Mouse (Mus musculus) embryo, embryonic 9.5 days (tissue): ENCODE results near the gene Tubgcp4.

Experiments used
- DNase-seq: peaks from one replicate; pipeline ENCODE4 v3.0.0-alpha.2; 2017; ENCODE audit errors: extremely low spot score

The Tubgcp4 gene

DNA sequence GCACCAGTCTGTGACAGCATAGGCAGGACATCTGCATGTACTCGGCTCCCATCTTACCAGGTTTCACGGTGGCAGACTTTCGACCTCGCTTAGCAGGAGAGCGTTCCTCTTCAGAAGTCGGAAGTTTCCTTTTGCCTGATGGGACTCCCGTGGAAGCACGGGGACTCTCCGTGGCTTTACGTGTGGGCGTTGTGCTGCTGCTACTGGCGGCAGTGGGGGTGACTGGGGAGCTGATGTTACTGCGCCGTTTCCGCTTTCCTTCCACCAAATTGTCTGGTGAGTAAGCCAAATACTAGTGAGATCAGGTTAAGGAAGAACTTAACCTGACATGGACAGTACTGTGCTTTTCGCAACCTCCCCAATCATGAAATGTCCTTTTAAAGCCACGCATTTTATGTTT, 33.8 kb downstream of the Tubgcp4 start:
- no peak for DNase-seq

DNA sequence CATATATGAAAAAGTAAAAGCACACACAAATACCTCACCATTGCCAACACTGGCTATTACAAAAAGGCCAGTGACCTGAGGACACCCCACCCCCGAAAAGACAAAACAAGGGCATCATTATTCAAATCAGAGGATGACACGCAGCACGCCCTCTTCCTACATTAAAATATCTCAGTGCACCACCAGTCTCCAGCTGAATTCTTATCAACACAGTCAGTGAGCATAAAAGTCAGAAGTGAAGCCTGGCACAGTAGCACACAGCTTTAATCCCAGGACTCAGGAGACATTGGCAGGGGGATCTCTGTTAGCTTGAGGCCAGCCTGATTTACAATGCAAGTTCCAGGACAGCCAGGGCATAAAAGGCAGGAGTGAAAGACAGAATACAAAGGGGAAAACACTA, 36.1 kb downstream of the Tubgcp4 start:
- DNase-seq = no peak

DNA sequence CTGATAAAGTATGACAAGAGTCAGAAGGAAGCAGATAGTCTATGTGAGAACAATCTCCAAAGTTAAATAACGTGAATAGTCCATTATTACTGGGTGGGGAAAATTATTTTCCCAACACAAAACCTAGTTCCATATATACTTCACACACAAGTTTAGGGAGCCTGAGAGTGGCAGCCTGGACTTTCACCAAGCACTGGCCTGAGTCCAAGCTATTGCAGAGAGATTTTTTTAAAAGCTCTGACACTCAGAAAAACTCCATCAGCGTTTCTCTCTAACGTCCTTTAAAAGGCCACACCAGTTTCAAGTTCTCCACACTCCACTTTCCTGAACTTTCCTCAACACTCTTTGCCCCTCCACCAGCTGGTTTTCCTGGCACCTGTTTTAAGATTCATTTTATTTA, 44.0 kb downstream of the Tubgcp4 start:
- DNase-seq = no peak

DNA sequence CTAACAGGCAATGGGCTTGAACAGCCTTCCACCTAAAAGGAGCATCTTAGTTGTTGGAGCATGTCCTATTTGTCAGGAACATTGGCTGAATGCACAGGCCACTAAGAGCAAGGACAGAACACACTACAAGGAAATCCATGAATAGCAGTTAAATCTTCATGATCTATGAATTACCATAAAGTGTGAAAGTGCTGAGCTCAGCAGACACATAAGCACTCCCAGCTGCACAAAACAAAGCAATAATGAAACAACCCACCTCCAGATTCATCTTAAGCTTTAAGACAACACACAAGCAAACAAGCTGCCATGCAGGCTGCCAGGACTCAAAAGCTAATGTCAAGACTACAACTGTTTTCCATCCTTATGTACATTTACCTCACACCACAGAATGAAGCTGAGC, 48.7 kb downstream of the Tubgcp4 start:
- DNase-seq = no peak

DNA sequence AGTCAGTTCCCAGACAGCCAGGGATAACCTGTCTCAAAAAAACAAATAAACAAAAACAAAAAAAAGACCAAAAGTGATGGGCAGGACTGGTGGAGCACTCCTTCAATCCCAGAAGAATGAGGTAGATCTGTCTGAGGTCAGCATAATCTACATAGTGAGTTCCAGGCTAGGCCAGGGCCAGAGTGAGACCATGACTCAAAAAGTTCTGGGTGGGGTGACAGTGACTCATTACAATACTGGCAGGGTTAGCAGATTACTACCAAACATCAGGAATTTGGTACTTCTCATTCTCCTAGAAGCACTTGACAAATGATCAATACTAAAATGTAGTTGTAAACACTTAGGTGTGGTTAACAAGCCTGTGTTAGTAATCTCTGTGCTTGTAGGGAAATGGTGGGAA, 49.5 kb downstream of the Tubgcp4 start:
- DNase-seq = no peak

DNA sequence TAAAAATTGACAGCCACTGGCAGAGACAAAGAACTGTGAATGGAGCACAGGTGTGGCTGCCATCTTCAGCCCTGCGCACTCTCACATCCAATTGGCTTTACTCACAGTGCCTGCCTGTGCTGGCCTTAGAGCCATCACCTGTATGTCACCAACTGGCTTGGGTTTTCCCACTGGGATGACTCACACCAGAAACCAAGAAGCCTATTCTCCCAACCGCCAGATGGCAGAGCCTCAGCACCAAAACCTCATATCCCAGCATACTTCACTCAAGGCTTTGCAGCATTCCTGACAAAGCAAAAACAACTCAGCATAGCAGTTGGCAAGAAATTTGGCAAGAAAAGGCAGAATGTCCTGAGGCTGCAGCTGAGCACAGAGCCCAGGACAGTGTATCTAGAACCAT, 52.6 kb downstream of the Tubgcp4 start:
- DNase-seq = no peak

DNA sequence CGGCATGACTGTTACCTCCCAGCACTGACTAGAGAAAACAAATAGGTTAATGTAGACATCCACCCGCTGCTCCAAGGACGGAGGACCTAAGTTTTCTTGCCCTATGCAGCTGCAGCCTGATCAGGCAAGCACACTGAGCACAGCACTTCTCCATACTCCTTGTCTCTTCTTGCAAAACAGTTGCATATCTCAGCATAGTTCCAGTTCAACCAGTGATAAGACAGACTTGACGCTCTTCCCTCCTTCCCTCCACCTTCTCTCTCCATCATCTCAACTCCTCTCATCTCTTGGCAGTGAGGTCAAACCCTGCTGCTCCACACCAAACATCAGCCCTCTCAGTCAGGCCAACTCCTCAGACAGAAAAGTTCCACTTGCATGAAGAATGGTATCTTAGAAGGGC, 57.7 kb downstream of the Tubgcp4 start:
- DNase-seq = no peak

DNA sequence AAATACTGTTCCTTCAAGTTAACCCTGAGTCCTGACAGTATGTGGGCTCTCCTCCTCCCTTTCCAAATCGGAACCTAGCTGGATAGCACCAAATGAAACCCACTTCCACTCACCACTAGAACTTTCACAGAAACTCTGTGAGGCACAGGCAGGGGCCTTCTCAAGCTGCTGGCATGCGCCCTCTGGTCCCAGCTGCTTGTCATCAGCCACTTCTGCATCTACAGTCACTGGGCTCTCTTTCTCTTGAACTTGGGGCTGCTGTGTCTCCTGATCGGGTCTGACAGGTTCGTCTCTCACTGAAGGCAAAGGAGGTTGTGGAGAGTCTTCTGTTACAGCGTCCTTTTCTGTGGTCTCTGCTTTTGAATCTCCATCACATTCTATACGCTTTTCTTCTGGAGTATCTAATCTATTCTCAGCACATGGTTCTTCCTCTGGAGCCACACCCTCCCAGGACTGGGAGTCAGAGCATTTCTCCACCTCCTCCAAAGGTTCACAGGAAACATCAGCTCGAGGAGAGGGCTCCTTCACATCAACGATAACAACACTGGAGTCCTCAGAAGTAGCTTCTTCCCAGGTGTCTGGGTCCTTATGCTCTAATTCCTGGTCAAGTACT, 65.1 kb downstream of the Tubgcp4 start:
- no peak for DNase-seq

DNA sequence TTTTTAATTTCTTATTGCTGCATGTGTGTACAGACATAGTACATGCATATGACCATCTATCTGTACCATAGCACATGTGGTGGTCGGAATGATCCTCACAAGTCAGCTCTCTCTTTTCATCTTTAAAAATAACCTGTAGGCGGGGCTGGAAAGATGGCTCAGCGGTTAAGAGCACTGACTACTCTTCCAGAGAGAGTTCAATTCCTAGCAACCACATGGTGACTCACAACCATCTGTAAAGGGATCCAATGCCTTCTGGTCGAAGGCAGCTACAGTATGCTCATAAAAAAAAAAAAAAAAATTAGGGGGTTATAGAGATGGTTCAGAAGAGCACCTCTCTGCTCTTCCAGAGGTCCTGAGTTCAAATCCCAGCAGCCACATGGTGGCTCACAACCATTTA, 69.0 kb downstream of the Tubgcp4 start:
- DNase-seq = no peak

DNA sequence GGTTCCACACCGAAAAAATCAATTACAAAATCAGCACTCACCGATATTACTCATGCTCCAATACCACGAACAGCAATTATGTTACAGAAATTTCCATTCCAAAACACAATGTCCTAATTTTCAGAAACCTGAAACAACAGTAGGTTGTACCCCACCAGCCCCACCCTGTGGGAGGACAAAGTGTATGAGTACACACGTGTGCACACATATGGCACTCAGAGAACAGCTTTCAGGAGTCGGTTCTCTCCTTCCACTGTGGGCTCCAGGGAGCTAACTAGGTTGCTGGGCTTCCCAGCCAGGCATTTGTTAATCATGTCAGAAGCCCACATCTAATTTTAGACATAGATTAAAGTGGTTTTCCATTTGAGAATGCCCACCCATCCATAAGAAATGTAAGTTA, 73.6 kb downstream of the Tubgcp4 start:
- DNase-seq = no peak
